Mouse (Mus musculus) heart, adult 9 months (tissue): ENCODE data around the gene Ccr3.
"Not testable (repeated sequence)": the region's sequence is repeated elsewhere in the genome, so short reads cannot be mapped to it uniquely, and the experiment has no call there.

Source experiments
- DNase-seq, 2 experiments: peaks; one replicate each; pipeline ENCODE4 v3.0.0; 2022; ENCODE audit warnings: low spot score in 2 of 2

Gene Ccr3

DNA sequence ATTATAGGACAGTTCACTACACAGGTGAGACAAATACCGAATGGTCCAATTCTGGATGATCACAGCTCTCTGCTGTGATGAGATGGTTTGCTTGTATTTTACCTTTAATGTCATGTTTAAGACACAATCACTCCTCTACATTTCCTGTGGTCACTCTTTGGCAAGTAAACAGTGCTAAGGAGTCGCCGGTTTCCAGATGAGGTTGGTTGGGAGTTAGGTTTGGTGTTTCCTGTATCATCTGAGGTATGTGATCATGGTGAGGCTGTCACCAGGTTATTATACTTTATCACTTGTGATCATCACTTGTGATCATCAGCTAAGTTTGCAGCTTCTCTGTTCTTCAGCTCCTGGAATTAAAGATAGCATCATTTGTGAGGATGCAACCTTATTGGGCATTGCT is 19.2 kb downstream of the Ccr3 start:
- no peak for DNase-seq

DNA sequence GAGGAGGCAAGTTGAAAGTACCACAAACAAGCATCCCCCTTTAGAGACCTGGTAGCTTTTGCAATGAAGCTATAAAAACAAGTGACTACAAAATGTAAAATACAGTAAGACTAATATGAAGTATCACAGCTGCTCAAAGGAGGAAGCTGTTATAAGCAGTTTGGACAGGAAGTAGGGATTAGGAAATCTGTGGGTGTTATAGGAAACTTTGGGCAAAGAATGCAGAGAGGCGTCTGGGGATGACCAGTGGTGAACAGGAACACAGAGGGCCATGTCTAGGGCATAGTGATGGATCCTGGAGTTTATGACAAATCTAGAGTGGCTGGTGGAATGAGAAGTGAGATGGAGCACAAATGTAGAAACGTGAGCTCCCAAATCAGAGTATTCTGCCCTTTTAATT is 31.8 kb downstream of the Ccr3 start:
- DNase-seq = peak; percentile 14 to 61

DNA sequence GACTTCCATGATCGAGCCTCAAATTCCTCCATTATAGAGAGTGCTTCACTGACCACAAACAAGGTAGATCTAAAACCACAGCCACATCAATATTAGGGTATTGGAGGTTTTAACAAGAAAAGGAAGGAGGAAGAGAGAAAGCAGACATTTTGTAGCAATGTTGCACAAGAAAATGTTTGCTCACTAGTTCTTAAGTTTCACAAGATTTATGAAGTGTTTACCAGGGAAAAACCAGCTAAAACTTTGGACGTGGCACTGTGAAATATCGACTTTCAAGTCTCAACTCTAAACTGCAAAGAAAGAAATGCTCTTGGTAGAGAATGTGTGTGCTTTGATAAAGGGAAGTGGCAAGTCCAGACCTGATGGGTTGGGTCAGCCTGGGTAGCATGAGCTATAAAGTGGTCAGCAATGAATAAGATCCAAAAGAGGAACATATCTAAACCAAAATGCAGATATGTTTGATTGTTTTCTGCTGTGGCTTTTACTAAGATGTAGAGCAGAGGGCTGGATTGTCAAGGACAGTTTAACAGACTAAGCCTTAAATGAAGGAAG is 34.5 kb downstream of the Ccr3 start:
- DNase-seq = peak in 1 of 2 experiments; percentile 21

DNA sequence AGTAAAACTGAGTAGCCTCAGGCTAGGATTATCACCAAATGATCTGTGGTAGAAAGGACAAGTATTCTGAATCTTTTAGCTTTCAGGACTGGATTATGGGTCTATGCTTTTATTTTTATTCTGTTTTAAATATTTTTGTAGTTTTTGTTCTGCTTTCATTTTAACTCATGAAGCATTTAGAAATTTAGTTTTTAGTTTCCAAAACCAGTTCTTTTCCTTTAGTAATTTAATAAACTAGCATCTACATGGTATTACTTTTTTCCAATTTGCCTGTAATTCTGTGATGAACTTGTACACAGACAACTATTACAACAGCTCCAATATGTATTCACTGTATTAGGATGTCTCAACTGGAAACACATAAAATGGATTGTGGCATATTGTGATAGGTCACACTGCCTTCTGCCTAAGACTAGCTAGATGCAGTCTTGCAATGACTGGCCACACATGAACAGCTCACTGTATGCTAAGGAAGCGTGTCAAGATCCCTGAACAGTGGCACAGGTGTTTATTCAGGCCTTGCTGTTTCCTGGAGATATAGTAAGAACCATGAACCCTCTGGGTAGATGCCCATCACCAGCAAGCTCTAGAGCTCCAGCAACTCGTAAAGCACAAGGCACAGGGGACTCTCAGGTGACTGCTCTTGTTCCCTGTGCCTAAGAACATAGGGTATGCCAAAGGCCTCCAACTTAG is 38.0 kb downstream of the Ccr3 start:
- DNase-seq = no peak

DNA sequence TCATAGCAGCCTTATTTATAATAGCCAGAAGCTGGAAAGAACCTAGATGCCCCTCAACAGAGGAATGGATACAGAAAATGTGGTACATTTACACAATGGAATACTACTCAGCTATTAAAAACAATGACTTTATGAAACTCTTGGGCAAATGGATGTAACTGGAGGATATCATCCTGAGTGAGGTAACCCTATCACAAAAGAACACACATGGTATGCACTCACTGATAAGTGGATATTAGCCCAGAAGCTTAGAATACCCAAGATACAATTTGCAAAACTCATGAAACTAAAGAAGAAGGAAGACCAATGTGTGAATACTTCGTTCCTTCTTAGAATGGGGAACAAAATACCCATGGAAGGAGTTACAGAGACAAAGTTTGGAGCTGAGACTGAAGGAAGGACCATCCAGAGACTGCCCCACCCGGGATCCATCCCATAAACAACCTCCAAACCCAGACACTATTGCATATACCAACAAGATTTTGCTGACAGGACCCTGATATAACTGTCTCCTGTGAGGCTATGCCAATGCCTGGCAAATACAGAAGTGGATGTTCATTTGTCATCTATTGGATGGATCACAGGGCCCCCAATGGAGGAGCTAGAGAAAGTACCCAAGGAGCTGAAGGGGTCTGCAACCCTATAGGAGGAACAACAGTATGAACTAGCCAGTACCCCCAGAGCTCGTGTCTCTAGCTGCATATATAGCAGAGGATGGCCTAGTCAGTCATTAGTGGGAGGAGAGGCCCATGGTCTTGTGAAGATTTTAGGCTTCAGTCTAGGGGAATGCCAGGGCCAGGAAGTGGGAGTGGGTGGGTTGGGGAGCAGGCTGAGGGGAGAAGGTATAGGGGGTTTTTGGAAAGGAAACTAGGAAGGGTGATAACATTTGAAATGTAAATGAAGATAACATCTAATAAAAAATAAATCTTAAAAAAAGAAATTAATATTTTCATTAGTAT is 40.0 kb downstream of the Ccr3 start:
- DNase-seq = not testable (repeated sequence)

DNA sequence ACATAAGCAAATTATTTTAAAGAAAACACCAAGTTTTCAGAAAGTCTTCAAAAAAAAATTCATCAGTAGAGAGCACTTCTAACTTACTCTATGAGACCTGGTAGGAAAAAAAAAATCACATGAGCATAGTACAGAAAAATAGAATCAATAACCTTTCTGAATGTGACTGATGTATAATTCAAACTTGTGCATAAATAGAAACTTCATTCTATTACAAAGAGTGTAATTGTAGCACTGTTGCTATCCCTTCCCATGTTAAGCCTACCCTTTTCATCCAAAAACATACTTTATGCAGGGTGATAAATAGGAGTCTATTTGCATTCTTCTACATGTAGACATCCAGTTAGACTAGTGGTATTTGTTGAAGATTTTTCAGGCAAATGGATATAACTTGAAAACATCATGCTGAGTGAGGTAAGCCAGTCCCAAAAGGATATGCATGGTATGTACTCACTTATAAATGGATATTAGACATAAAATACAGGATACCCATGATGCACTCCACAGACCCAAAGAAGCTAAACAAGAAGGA is 44.9 kb downstream of the Ccr3 start:
- no peak for DNase-seq

DNA sequence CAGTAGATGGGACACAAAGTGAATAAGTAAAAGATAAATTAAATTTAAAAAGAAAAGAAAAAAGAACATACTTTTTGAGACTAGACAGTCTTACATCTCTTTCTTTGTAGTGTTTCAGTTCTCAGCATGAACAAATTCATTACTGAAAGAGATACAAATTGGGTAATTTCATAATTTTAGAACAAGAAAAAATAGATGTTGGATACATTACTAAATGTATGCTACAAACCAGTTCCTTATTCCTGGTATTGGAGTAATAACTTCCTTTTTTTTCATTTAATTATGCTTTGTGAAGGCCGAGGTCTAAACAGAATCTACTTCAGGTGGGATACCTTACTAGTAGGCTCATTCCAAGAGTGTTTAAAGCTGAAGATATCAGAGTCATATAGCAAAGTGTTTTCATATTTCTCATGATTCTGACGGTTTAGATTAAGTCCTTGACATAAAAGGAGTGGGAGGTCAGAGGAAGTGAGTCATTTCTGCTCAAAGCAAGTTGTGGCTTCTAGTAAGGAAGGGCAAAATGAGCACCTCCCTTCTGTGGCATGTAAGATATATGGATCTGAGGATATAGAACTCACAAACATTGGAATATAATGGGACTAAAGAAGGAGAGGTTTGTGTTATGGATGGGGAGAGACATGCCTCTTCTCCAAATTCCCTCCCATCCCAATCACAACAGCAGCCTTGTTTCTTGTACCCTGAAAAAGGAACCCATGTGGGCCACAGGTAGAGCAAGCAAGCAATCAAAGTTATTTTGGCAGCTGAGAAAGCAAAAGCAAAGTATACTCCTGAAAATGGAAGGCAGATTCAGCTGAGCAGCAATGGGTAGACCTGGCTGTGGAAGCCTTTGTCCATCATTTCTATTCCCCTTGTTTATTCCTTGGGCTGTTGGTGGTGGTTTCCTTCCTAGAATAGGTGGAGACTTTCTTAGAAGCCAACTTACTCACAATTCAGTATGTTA is 46.6 kb downstream of the Ccr3 start:
- DNase-seq = peak; percentile 11 to 13

DNA sequence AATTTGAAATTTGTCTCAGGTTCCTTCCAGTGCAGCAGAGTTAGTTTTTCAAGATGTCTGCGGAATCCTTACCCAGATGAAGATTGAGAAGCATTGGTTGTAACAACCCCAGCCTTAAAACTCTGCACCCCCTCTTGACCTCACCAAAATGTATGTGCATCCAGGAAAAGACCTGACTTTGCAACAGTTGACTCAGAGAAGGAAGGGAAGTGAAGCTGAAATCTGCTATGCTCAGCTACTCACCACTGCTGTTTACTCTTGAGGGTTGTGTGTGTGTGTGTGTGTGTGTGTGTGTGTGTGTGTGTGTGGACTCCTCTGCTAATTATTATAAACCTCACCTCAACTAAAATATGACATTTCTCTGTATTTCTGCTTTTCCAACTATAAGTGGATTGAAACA is 49.7 kb downstream of the Ccr3 start:
- DNase-seq = peak; percentile 13 to 34

DNA sequence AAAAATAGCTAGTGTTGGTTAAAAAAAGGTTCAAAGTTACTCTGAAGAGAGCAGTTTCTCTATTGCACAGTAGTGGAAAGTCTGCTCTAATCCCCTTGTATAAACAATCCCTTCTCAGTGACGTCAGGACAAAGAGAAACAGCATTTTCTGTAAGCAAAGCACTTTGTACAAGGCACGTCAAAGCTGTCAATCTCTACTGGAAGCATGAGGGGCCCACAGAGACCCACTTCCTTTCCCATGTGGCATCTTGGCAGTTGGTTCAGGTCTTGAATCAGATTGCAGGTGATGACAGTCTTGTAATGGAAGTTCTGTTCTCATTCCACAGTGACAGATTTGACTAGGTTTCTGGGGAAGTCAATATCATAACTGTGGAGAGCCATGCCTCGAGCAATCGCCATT is 58.0 kb downstream of the Ccr3 start:
- DNase-seq = no peak

DNA sequence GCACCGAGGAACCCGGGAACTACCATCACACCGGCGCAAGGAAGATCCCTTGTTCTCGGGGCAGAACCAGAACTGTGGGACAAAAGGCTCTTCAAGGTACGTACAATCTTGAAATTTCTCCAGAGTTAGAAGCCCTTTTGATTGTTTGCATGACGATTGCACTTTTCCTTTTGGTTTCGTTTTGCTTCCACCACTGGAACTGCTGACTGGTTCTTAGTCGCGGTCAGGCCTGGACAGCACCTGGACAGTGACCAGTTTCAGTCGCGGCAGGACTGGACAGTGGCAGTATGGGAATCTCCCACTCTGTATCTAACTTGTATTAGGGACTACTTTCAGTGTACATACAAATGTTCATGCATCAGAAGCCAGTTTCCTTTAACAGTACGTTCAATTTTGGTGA is 58.7 kb downstream of the Ccr3 start:
- not testable (repeated sequence) for DNase-seq
